In genomic region chr1:34863323-34863722, GRCm38 (mm10) we compare ENCODE assay signal across 20 mouse cellular contexts. TPM values are rescaled to one million over a fixed set of nuclear protein-coding genes. Genes with fewer than 3 reads are reported as not detected.
DNase-seq lines count a peak whose midpoint lies in the region; ATAC-seq lines count a peak whose summit lies in the region.
"Had no signal": no experiment of that assay in that cellular context is flagged by ENCODE, and none has a peak within 500 bp of the region (broad histone marks: within the 10 kb centered on the region; RNA-seq: fewer than 3 reads in every experiment).

No protein-coding gene starts in this region.

- H3K4me3 ChIP-seq in heart, embryonic 13.5 days = no peak overlapping the region
- H3K4me3 ChIP-seq: embryonic facial prominence, embryonic 10.5 days; hindbrain, embryonic 13.5 days had no signal

- DNase-seq in cerebellum, adult 11-12 months = peak; percentile 0
- DNase-seq in heart, postnatal 25 days (ENCODE audit: low spot score) = no peak
- DNase-seq in layer of hippocampus, postnatal 36 days = peak; percentile 35 to 54
- no peak for DNase-seq in layer of hippocampus, adult 11-12 months (ENCODE audit: low spot score)
- DNase-seq in brain, adult 2 months (ENCODE audit: low read depth, low spot score) = peak; percentile 30
- DNase-seq: adrenal gland, postnatal 10 days; B cell, adult 2 months; cerebellum, adult 2 months; cerebellum, postnatal 10 days; gastrocnemius, postnatal 36 days; heart, adult 18-20 months had no signal

- intact Hi-C loops in heart, postnatal 25 days (cut with DNase I) = loop anchor here (10.0 kb wide), 1 partner anchor 119 kb away; no protein-coding TSS in a partner anchor

- H3K36me3 ChIP-seq in heart, embryonic 13.5 days = peaks cover 47% of the 10 kb centered on the region

- no peak for ATAC-seq in cerebellum, adult (ENCODE audit: insufficient number of reproducible peaks, low FRiP score, low TSS enrichment)
- no peak for ATAC-seq in heart, embryonic 13.5 days (ENCODE audit: extremely low read depth, insufficient number of reproducible peaks, low FRiP score, low TSS enrichment)
- ATAC-seq: CD4-positive, CD25-positive, alpha-beta regulatory T cell, adult 4 months; forebrain, embryonic 14.5 days; hindbrain, postnatal 0 days had no signal

- H3K27me3 ChIP-seq in heart, embryonic 13.5 days (replicated peaks) = no peaks in the 10 kb centered on the region
- H3K27me3 ChIP-seq: hindbrain, embryonic 13.5 days had no signal

- WGBS in heart, embryonic 13.5 days = 80% methylated on average over 7 of the region's 7 CpGs

- no peak overlapping the region for H3K9ac ChIP-seq in heart, embryonic 13.5 days
- H3K9ac ChIP-seq: hindbrain, embryonic 13.5 days had no signal

- H3K27ac ChIP-seq in heart, embryonic 13.5 days (replicated peaks) = peak overlapping the region; percentile 43; the same call in 1 of the 2 replicates
- H3K27ac ChIP-seq: embryonic facial prominence, embryonic 10.5 days; hindbrain, embryonic 13.5 days; hindbrain, postnatal 0 days had no signal

- H3K4me1 ChIP-seq in heart, embryonic 13.5 days = peaks cover 16% of the 10 kb centered on the region
- H3K4me1 ChIP-seq: embryonic facial prominence, embryonic 10.5 days; hindbrain, embryonic 13.5 days had no signal

- no peak overlapping the region for H3K4me2 ChIP-seq in heart, embryonic 13.5 days
- H3K4me2 ChIP-seq: heart, embryonic 11.5 days; hindbrain, embryonic 13.5 days had no signal

- no peaks in the 10 kb centered on the region for H3K9me3 ChIP-seq in heart, embryonic 13.5 days
- H3K9me3 ChIP-seq: embryonic facial prominence, embryonic 10.5 days; G1E; hindbrain, embryonic 13.5 days had no signal

RNA-seq across cellular contexts. Expression of gene Plekhb2, which starts 13.5 kb away (rescaled TPM):
- polyA plus RNA-seq in heart, embryonic 13.5 days (2015; fragmentation: Nextera tagmentation; extraction: Ambion mirVana) = 56.3 and 61.6 TPM in 2 replicates
- total RNA-seq in heart, postnatal 25 days (2021) = 100 to 1,000 TPM; 102 to 114 TPM
- total RNA-seq in layer of hippocampus, postnatal 36 days (2021) = 100 to 1,000 TPM; 197 to 199 TPM

RNA-seq across cellular contexts. Expression of gene Fam168b, which starts 20.5 kb away (rescaled TPM):
- 43.7 and 44.2 TPM in 2 replicates for polyA plus RNA-seq in heart, embryonic 13.5 days (2015; fragmentation: Nextera tagmentation; extraction: Ambion mirVana)
- 10 to 100 TPM; 43.0 to 45.3 TPM for total RNA-seq in heart, postnatal 25 days (2021)
- 100 to 1,000 TPM; 226 to 227 TPM for total RNA-seq in layer of hippocampus, postnatal 36 days (2021)

Comparison
In these comparisons a context has a peak if more than half of its experiments do, and no peak if none do; other contexts are left out.
1. DNase-seq: peak in cerebellum, adult 11-12 months (single experiment), layer of hippocampus, postnatal 36 days (2 of 2) and brain, adult 2 months (single experiment); none in heart, postnatal 25 days (single experiment) and layer of hippocampus, adult 11-12 months (single experiment).
2. RNA of gene Fam168b, which starts 20.5 kb away (total RNA-seq): 226 to 227 TPM in layer of hippocampus, postnatal 36 days; 43.0 to 45.3 TPM in heart, postnatal 25 days; every median in the first group is over 4 times any median in the second.